Mouse (Mus musculus): Measurements from ENCODE around the gene Gm4788. TPM values are rescaled to one million over a fixed set of nuclear protein-coding genes. Genes with fewer than 3 reads are reported as not detected.
"Not testable (repeated sequence)": the region's sequence is repeated elsewhere in the genome, so short reads cannot be mapped to it uniquely, and the experiment has no call there.

The Gm4788 gene
- not detected in 2 replicates for polyA plus RNA-seq (2014; fragmentation: Nextera tagmentation; extraction: Ambion mirVana)

- Histone ChIP-seq H3K36me3 (ENCODE audit: control insufficient read depth, insufficient read depth, low read length) (no peaks in the 10 kb centered on the region), H3K4me2 (ENCODE audit: low read depth, low read length) (no peak within 1 kb of the TSS), H3K27ac (ENCODE audit: low read depth, low read length) (no peak within 1 kb of the TSS), H3K27me3 (ENCODE audit: control insufficient read depth, insufficient read depth, low read length) (no peaks in the 10 kb centered on the region), H3K9ac (replicated peaks; ENCODE audit: low read depth, low read length) (no peak within 1 kb of the TSS), H3K4me3 (ENCODE audit: low read depth, low read length) (no peak within 1 kb of the TSS), H3K9me3 (ENCODE audit: control insufficient read depth, low read length) (no peaks in the 10 kb centered on the region), H3K4me1 (ENCODE audit: control insufficient read depth, insufficient read depth, low read length) (no peaks in the 10 kb centered on the region)
- 96% methylated on average over 1 of the region's 1 CpGs for WGBS
- ATAC-seq (ENCODE audit: low read depth): no peak
These were observed at the start of gene Gm4788 for GRCm38 (mm10) chr1:139781143-139781542. TSS of gene Gm4788 (minus strand) at chr1:139781243.

GRCm38 (mm10) chr1:139808594-139808993 is 27.6 kb upstream of the Gm4788 start:
- no peak overlapping the region for H3K9ac ChIP-seq (replicated peaks; ENCODE audit: low read depth, low read length)
- H3K27me3 ChIP-seq (ENCODE audit: control insufficient read depth, insufficient read depth, low read length): no peaks in the 10 kb centered on the region
- no peaks in the 10 kb centered on the region for H3K36me3 ChIP-seq (ENCODE audit: control insufficient read depth, insufficient read depth, low read length)
- no peak overlapping the region for H3K27ac ChIP-seq (ENCODE audit: low read depth, low read length)
- no peak overlapping the region for H3K4me3 ChIP-seq (ENCODE audit: low read depth, low read length)
- H3K9me3 ChIP-seq (ENCODE audit: control insufficient read depth, low read length): no peaks in the 10 kb centered on the region
- H3K4me2 ChIP-seq (ENCODE audit: low read depth, low read length): no peak overlapping the region
- no peak for ATAC-seq (ENCODE audit: low read depth)
- H3K4me1 ChIP-seq (ENCODE audit: control insufficient read depth, insufficient read depth, low read length): no peaks in the 10 kb centered on the region

- H3K27me3 ChIP-seq (ENCODE audit: control insufficient read depth, insufficient read depth, low read length); H3K9ac ChIP-seq (replicated peaks; ENCODE audit: low read depth, low read length); ATAC-seq (ENCODE audit: low read depth); H3K9me3 ChIP-seq (ENCODE audit: control insufficient read depth, low read length); H3K4me3 ChIP-seq (ENCODE audit: low read depth, low read length); H3K4me1 ChIP-seq (ENCODE audit: control insufficient read depth, insufficient read depth, low read length); H3K4me2 ChIP-seq (ENCODE audit: low read depth, low read length); H3K36me3 ChIP-seq (ENCODE audit: control insufficient read depth, insufficient read depth, low read length); H3K27ac ChIP-seq (ENCODE audit: low read depth, low read length): not testable (repeated sequence)
- WGBS: 88% methylated on average over 3 of the region's 3 CpGs
These were observed 11.1 kb downstream of the Gm4788 start for GRCm38 (mm10) chr1:139769913-139770312.

- 95% methylated on average over 7 of the region's 22 CpGs for WGBS
- not testable (repeated sequence) for ATAC-seq (ENCODE audit: low read depth)
These were observed 64.4 kb downstream of the Gm4788 start for GRCm38 (mm10) chr1:139716681-139717080.

DNA sequence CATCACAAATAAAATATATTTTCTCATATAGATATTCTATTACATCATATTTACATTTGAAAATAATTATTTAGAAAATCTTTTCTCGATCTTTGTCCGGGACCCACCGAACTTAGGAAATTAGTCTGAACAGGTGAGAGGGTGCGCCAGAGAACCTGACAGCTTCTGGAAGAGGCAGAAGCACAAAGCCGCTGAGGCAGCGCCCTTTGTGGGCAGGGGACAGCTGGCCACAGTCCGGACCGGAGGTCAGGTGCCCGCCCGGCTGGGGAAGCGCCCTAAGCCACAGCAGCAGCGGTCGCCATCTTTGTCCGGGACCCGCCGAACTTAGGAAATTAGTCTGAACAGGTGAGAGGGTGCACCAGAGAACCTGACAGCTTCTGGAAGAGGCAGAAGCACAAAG is 64.8 kb downstream of the Gm4788 start:
- 97% methylated on average over 7 of the region's 16 CpGs for WGBS
- not testable (repeated sequence) for H3K27me3 ChIP-seq (ENCODE audit: control insufficient read depth, insufficient read depth, low read length); H3K4me3 ChIP-seq (ENCODE audit: low read depth, low read length); H3K36me3 ChIP-seq (ENCODE audit: control insufficient read depth, insufficient read depth, low read length); H3K4me2 ChIP-seq (ENCODE audit: low read depth, low read length); H3K27ac ChIP-seq (ENCODE audit: low read depth, low read length); H3K4me1 ChIP-seq (ENCODE audit: control insufficient read depth, insufficient read depth, low read length); ATAC-seq (ENCODE audit: low read depth); H3K9ac ChIP-seq (replicated peaks; ENCODE audit: low read depth, low read length); H3K9me3 ChIP-seq (ENCODE audit: control insufficient read depth, low read length)

More at GRCm38 (mm10) chr1:139716681-139717080, 64.4 kb downstream of the Gm4788 start:
- not testable (repeated sequence) for H3K9me3 ChIP-seq (ENCODE audit: control insufficient read depth, low read length); H3K9ac ChIP-seq (replicated peaks; ENCODE audit: low read depth, low read length); H3K27me3 ChIP-seq (ENCODE audit: control insufficient read depth, insufficient read depth, low read length); H3K27ac ChIP-seq (ENCODE audit: low read depth, low read length); H3K4me1 ChIP-seq (ENCODE audit: control insufficient read depth, insufficient read depth, low read length); H3K4me3 ChIP-seq (ENCODE audit: low read depth, low read length); H3K4me2 ChIP-seq (ENCODE audit: low read depth, low read length); H3K36me3 ChIP-seq (ENCODE audit: control insufficient read depth, insufficient read depth, low read length)

DNA sequence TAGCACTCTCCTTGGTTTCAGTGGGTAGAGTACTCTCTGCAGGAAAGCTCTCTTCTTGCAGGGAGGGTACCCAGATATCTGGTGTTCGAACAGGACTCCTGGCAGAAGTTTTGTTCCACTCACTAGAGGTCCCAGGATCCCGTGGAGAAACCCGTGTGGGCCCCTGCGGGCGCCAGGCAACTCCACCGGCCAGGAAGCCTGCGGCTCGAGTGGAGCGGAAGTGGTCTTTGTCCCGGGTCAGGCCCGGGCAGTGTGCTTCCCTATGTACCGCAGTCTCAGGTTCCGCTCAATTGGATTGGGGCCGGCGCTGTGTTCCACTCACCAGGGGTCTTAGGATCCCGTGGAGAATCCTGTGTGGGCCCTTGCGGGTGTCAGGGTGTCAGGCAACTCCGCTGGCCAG is 131.1 kb downstream of the Gm4788 start:
- 90% methylated on average over 18 of the region's 18 CpGs for WGBS
- not testable (repeated sequence) for H3K4me1 ChIP-seq (ENCODE audit: control insufficient read depth, insufficient read depth, low read length); H3K27me3 ChIP-seq (ENCODE audit: control insufficient read depth, insufficient read depth, low read length); ATAC-seq (ENCODE audit: low read depth); H3K9me3 ChIP-seq (ENCODE audit: control insufficient read depth, low read length); H3K4me2 ChIP-seq (ENCODE audit: low read depth, low read length); H3K27ac ChIP-seq (ENCODE audit: low read depth, low read length); H3K36me3 ChIP-seq (ENCODE audit: control insufficient read depth, insufficient read depth, low read length); H3K4me3 ChIP-seq (ENCODE audit: low read depth, low read length); H3K9ac ChIP-seq (replicated peaks; ENCODE audit: low read depth, low read length)

Other genes starting within 250 kb of the Gm4788 start
- gene Cfhr1, start 221.0 kb downstream of the Gm4788 start, polyA plus RNA-seq (2014; fragmentation: Nextera tagmentation; extraction: Ambion mirVana): not detected in 2 replicates
- gene Cfhr2, start 77.5 kb upstream of the Gm4788 start, polyA plus RNA-seq (2014; fragmentation: Nextera tagmentation; extraction: Ambion mirVana): not detected in 2 replicates